Mouse (Mus musculus): Measurements from ENCODE around the gene Proca1.

Proca1 gene

GRCm38 (mm10) chr11:78166640-78167039 is 26.6 kb upstream of the Proca1 start:
- DNase-seq, result no peak

DNA sequence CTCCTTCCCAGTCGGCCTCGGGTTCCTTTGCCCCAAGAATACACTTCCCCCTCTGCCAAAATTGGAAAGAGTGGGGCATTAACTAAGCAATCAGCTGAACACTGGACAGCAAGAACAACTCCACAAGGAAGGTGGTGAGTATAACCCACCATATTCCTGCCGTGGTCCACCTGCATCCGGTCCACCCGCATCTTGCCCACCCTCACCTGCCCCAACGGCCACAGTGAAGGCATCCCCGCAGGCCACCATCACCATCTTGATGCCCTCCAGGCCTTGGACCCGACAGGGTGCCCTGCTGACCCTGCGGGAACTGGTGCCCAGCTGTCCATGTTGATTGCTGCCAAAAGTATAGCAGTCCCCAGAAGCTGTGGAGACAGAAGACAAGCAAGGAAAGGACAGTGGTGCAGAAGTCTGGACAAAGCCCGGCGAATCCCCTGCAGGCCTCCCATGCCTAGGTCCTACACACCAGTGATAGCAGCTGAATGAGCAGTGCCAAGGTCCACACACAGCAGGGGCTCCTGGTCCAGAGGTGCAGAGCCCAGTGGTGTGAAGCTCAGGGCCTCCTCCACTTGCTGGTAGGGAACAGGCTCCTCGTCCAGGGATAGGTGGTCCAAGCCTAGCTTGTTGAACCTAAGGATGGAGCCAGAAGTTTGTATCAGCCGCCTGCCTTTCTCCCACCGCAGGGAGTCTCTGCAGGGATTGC is 25.8 kb upstream of the Proca1 start:
- no peak for DNase-seq

- DNase-seq, result peak; percentile 82
Measured at GRCm38 (mm10) chr11:78168541-78169468, 24.4 kb upstream of the Proca1 start.

GRCm38 (mm10) chr11:78170306-78170705 is 22.9 kb upstream of the Proca1 start:
- DNase-seq, result no peak

DNA sequence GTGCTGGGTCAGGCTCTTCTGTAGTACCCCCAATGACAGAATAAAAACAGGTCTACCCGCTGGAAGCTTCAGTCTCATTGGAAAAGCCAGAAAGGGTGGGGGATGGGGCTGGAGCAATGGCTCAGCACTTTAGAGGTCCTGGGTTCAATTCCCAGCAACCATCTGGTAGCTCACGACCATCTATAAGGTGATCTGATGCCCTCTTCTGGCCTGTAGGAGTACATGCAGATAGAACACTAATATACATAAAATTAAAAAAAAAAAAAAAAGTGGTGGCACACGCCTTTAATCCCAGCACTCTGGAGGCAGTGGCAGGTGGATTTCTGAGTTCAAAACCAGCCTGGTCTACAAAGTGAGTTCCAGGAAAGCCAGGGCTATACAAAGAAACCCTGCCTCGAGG is 21.9 kb upstream of the Proca1 start:
- no peak for DNase-seq

DNA sequence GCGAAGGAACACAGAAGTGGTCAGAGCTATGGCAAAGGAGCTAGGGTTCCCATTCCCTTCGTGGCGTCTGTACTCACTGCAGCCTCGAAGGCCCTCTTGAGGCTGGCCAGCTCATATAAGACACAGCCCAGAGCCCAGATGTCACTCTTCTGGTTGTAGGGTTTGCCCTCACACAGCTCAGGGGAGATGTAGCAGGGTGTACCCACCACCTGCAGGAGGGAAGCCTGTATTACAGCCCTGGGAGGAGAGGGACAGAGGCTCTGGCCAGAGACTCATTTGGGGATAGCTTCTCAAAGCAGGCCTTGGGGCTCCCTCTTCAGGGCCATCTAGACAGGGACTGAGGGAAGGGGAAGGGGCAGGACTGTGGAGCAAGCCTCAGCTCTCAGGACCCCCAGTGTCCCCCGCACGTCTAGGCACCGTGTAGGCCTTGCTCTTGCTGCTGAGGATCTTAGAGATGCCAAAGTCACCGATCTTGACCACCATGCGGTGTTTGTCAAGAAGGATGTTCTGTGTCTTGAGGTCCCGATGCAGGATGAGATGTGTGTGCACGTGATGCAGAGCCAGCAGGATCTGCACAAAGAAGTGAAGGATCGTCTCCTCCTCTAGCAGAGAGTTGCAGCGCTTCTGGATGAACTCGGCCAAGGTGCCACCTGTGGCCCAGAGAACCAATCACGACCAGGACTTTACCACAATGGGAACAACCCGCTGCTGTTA is 21.0 kb upstream of the Proca1 start:
- no peak for DNase-seq

GRCm38 (mm10) chr11:78172748-78173383 is 20.3 kb upstream of the Proca1 start:
- no peak for DNase-seq

- DNase-seq, result no peak
Measured at GRCm38 (mm10) chr11:78174506-78174905, 18.7 kb upstream of the Proca1 start.

DNA sequence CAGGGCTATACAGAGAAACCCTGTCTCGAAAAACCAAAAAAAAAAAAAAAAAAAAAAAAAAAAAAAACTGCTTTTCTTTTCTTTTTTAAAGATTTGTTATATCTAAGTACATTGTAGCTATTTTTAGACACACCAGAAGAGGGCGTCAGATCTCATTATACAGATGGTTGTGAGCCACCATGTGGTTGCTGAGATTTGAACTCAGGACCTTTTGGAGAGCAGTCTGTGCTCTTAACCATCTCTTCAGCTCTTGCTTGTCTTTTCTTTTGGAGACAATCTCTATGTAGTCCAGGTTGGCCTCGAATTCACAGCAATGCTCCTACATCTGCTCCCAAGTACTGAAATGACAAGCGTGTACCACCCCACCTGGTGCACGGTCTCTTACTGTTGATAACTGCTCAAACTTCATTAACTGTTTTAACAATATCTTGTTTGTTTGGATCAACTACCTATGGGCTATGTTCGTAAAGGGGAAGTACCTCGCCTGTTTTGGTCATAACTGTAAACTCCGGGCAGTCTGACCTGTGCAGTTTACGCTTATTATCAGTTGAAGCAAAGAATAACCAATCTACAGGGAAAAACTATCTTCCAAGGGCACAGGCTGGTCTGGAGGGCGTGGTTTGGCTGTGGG is 17.3 kb upstream of the Proca1 start:
- no peak for DNase-seq

- peak; percentile 96 for DNase-seq
Measured at GRCm38 (mm10) chr11:78176402-78176862, 16.8 kb upstream of the Proca1 start, which contains the start of the genes Nek8 and Tlcd1. Gene Nek8 (minus strand): TSS chr11:78176675. Gene Tlcd1 (plus strand): TSS chr11:78176711.

DNA sequence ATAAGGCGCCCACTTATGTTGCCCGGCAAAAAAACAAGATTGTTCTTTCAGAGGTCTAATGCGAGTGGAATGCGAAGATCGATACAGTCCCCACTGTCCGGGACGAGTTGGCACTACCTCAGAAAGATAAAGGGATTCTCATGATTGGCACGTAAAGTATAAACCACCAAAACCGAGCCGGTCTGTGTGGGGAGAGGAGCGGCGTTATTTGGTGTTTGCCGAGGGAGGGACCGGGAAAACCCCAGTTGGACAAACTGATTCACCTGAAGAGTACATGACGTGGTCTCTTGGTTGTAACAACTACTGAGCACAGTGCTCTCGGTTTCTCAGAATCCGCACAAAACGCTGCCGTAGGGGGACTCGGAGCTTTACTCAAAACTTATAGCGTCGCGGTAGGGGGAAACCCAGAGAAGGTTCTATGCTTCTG is 16.3 kb upstream of the Proca1 start:
- peak; percentile 35 for DNase-seq

DNA sequence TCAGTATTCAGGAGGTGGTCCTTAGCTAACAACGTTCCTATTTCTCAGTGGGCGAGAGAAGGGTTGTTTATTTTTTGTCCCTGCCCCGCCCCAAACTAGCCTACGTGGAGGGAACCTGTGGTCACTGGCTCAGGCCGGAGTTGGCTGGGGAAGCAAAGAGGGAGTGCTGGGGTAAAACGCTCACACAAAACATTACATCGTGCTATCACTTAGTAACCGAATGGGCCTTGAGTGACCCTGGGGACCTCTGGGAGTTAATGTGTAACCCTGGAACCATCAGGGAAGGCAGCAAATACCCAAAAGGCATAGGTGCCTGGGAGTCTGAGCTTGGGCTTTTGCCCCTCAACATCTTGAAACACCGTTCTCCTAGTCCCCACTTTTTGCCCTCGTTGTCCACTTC is 15.8 kb upstream of the Proca1 start:
- no peak for DNase-seq

- peak; percentile 96 for DNase-seq
Measured at GRCm38 (mm10) chr11:78177903-78178858, 15.0 kb upstream of the Proca1 start.

GRCm38 (mm10) chr11:78178859-78179437 is 14.2 kb upstream of the Proca1 start:
- peak; percentile 44 for DNase-seq

GRCm38 (mm10) chr11:78179438-78179999 is 13.7 kb upstream of the Proca1 start:
- no peak for DNase-seq

- DNase-seq, result no peak
Measured at GRCm38 (mm10) chr11:78180081-78180761, 13.0 kb upstream of the Proca1 start.

DNA sequence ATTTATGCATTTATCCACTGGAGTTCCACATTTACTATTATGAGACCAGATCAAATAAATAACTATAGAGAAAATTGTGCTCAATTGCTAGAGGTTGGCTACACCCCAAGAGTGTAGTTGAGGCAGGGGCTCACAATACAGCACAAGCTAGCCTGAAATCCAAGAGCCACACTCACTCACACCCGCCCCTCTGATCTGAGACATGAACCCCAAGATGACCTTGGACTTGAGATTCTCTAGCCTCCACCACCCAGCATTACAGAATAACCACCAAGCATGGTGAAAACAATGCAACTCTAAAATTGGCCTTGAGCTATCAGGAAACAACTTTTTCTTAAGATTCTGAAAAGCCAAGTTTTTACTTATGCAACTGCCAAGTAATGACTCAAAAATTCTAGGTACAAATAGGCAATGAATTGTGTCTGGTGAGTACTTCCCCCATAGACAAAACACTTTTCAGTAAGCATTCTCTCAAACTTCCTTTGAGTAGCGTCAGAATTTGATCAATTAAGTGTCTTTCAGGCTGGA is 11.3 kb upstream of the Proca1 start:
- no peak for DNase-seq

GRCm38 (mm10) chr11:78182450-78182849 is 10.7 kb upstream of the Proca1 start:
- no peak for DNase-seq

All from thymus, postnatal 25 days (tissue).